In the genomic region with DNA sequence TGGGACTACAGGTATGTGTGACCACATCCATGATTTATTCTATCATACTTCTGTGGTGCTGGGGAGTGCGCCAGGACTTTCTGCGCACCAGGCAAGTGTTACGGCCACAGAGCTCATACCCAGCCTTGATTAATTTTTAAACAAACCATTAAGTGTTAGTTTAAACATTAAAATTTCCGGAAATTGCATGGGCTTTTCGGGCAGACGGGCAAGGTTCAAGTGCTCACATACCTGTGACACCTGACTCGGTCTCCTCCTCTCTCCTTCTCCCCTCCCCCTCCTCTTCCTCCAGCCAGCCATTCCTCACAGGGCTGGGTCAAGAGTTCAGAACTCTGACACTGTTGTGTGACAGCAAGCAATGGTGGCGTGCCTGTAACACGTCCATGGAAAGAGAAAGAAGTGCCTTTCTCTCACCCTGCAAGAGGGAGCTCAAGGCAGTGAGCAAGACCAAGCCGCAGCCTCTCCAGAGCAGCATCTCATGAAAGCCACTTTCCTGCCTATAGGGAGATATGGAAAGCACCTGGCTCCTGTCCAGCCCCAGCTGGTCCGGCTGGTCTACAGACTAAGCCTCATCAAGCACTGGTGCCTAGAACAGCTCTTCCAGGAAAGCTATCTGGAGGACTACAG, we compare ENCODE assay signal across 9 mouse cellular contexts. TPM values are rescaled to one million over a fixed set of nuclear protein-coding genes. Genes with fewer than 3 reads are reported as not detected.
DNase-seq lines count a peak whose midpoint lies in the region; ATAC-seq and TF ChIP-seq lines count a peak whose summit lies in the region.
"Had no signal": no experiment of that assay in that cellular context is flagged by ENCODE, and none has a peak within 500 bp of the region (broad histone marks: within the 10 kb centered on the region; RNA-seq: fewer than 3 reads in every experiment).

No protein-coding gene starts in this region.

- peaks cover 4% of the 10 kb centered on the region; the same call in 1 of the 2 replicates for H3K9me3 ChIP-seq in liver, embryonic 12.5 days (replicated peaks)
- H3K9me3 ChIP-seq in stomach, embryonic 15.5 days, result no peaks in the 10 kb centered on the region
- H3K9me3 ChIP-seq in midbrain, embryonic 15.5 days, result no peaks in the 10 kb centered on the region

- 21% methylated on average over 11 of the region's 11 CpGs for WGBS in liver, adult 2 months
- 64% methylated on average over 11 of the region's 11 CpGs for WGBS in liver, embryonic 12.5 days (ENCODE audit: insufficient replicate concordance)
- 30% methylated on average over 11 of the region's 11 CpGs for WGBS in stomach, embryonic 15.5 days
- WGBS in midbrain, embryonic 15.5 days, result 81% methylated on average over 10 of the region's 11 CpGs

- H3K9ac ChIP-seq in liver, adult 2 months (ENCODE audit: low read depth, low read length), result peak overlapping the region; percentile 29
- H3K9ac ChIP-seq in liver, embryonic 12.5 days, result no peak overlapping the region
- H3K9ac ChIP-seq in stomach, embryonic 15.5 days, result no peak overlapping the region
- no peak overlapping the region for H3K9ac ChIP-seq in midbrain, embryonic 15.5 days

- TF ChIP-seq POLR2A in liver, adult 2 months (IDR thresholded peaks at IDR 0.05; ENCODE audit: extremely low read depth, insufficient read depth, low read length), result no peak

- H3K27ac ChIP-seq in liver, adult 2 months (replicated peaks; ENCODE audit: insufficient read depth, low read depth, low read length), result no peak overlapping the region; the same call in 1 of the 2 replicates
- no peak overlapping the region for H3K27ac ChIP-seq in liver, embryonic 12.5 days
- H3K27ac ChIP-seq in stomach, embryonic 15.5 days, result peak overlapping the region; percentile 71
- H3K27ac ChIP-seq in midbrain, embryonic 15.5 days, result no peak overlapping the region

- TF ChIP-seq CTCF in liver, adult 2 months (IDR thresholded peaks at IDR 0.05; ENCODE audit: low read depth, low read length), result no peak

- no peak overlapping the region for H3K4me2 ChIP-seq in liver, embryonic 12.5 days
- peak overlapping the region; percentile 33 for H3K4me2 ChIP-seq in stomach, embryonic 15.5 days
- H3K4me2 ChIP-seq in midbrain, embryonic 15.5 days, result no peak overlapping the region

- no peaks in the 10 kb centered on the region for H3K79me2 ChIP-seq in liver, adult 2 months (ENCODE audit: control insufficient read depth, insufficient read depth, low read length)

- peak; percentile 39 to 64 for DNase-seq in cerebellum, postnatal 14 days
- no peak for DNase-seq in cerebellum, adult 9-10 months
- peak; percentile 86 for DNase-seq in liver, adult 2 months (ENCODE audit: extremely low read depth, low read depth, low spot score)
- peak; percentile 77 for DNase-seq in left cerebral cortex, postnatal 4 days
- no peak for DNase-seq in layer of hippocampus, postnatal 14 days (ENCODE audit: low spot score in 2 of 2)
- DNase-seq: adrenal gland, postnatal 36 days had no signal

- H3K4me1 ChIP-seq in liver, adult 2 months (ENCODE audit: control insufficient read depth, insufficient read depth, low read length), result peaks cover 8% of the 10 kb centered on the region
- no peaks in the 10 kb centered on the region for H3K4me1 ChIP-seq in liver, embryonic 12.5 days
- peaks cover 15% of the 10 kb centered on the region for H3K4me1 ChIP-seq in stomach, embryonic 15.5 days
- no peaks in the 10 kb centered on the region for H3K4me1 ChIP-seq in midbrain, embryonic 15.5 days

- H3K4me3 ChIP-seq in liver, adult 2 months (ENCODE audit: insufficient read depth, low read depth, low read length), result no peak overlapping the region
- H3K4me3 ChIP-seq in liver, embryonic 12.5 days, result no peak overlapping the region
- H3K4me3 ChIP-seq in stomach, embryonic 15.5 days (replicated peaks), result no peak overlapping the region
- H3K4me3 ChIP-seq in midbrain, embryonic 15.5 days, result no peak overlapping the region

- no peak for ATAC-seq in liver, embryonic 12.5 days
- ATAC-seq in stomach, embryonic 15.5 days (ENCODE audit: insufficient read depth, low FRiP score, low read depth), result peak; percentile 73
- no peak for ATAC-seq in midbrain, embryonic 15.5 days (replicated peaks)

- no peaks in the 10 kb centered on the region for H3K36me3 ChIP-seq in liver, adult 2 months (ENCODE audit: control insufficient read depth, insufficient read depth, low read length)
- H3K36me3 ChIP-seq in liver, embryonic 12.5 days, result no peaks in the 10 kb centered on the region
- no peaks in the 10 kb centered on the region for H3K36me3 ChIP-seq in stomach, embryonic 15.5 days
- no peaks in the 10 kb centered on the region for H3K36me3 ChIP-seq in midbrain, embryonic 15.5 days (replicated peaks)

- no peaks in the 10 kb centered on the region for H3K27me3 ChIP-seq in liver, adult 2 months (ENCODE audit: control insufficient read depth, insufficient read depth, low read length)
- peaks cover 34% of the 10 kb centered on the region for H3K27me3 ChIP-seq in liver, embryonic 12.5 days (replicated peaks)
- no peaks in the 10 kb centered on the region for H3K27me3 ChIP-seq in stomach, embryonic 15.5 days (replicated peaks)
- H3K27me3 ChIP-seq in midbrain, embryonic 15.5 days (replicated peaks), result no peaks in the 10 kb centered on the region

- intact Hi-C loops in left cerebral cortex, postnatal 4 days (cut with DNase I), result no loop called here

RNA-seq across cellular contexts. Expression of a gene that starts 13.0 kb away (rescaled TPM):
- 2.4 and 4.8 TPM in 2 replicates for total RNA-seq in liver, adult 2 months (2014; rRNA removed)
- polyA plus RNA-seq in liver, adult 2 months (2012; rRNA removed), result 5.6 and 7.3 TPM in 2 replicates
- polyA plus RNA-seq in liver, embryonic 12.5 days (2016; fragmentation: Nextera tagmentation; extraction: Ambion mirVana), result not detected in 2 replicates
- total RNA-seq in left cerebral cortex, postnatal 4 days (2021), result 10 to 100 TPM; 13.8 to 14.2 TPM
- 3.2 and 3.4 TPM in 2 replicates for polyA plus RNA-seq in stomach, embryonic 15.5 days (2015; fragmentation: Nextera tagmentation; extraction: Ambion mirVana)
- polyA plus RNA-seq in midbrain, embryonic 15.5 days (2015; fragmentation: Nextera tagmentation; extraction: Ambion mirVana), result 6.9 and 8.2 TPM in 2 replicates
- 10 to 100 TPM; 65.2 to 75.8 TPM for total RNA-seq in layer of hippocampus, postnatal 14 days (2021)

RNA-seq across cellular contexts. Expression of a gene that starts 53.7 kb away (rescaled TPM):
- total RNA-seq in liver, adult 2 months (2014; rRNA removed), result 73.9 and 75.4 TPM in 2 replicates
- 27.8 and 29.4 TPM in 2 replicates for polyA plus RNA-seq in liver, adult 2 months (2012; rRNA removed)
- 43.1 and 45.1 TPM in 2 replicates for polyA plus RNA-seq in liver, embryonic 12.5 days (2016; fragmentation: Nextera tagmentation; extraction: Ambion mirVana)
- total RNA-seq in left cerebral cortex, postnatal 4 days (2021), result 10 to 100 TPM; 46.8 to 47.7 TPM
- 65.0 and 73.1 TPM in 2 replicates for polyA plus RNA-seq in stomach, embryonic 15.5 days (2015; fragmentation: Nextera tagmentation; extraction: Ambion mirVana)
- 74.9 and 77.1 TPM in 2 replicates for polyA plus RNA-seq in midbrain, embryonic 15.5 days (2015; fragmentation: Nextera tagmentation; extraction: Ambion mirVana)
- total RNA-seq in layer of hippocampus, postnatal 14 days (2021), result 10 to 100 TPM; 60.8 to 65.7 TPM

RNA-seq across cellular contexts. Expression of a gene that starts 53.9 kb away (rescaled TPM):
- 20.6 and 23.8 TPM in 2 replicates for total RNA-seq in liver, adult 2 months (2014; rRNA removed)
- polyA plus RNA-seq in liver, adult 2 months (2012; rRNA removed), result 10.8 and 12.1 TPM in 2 replicates
- 127 TPM in 2 replicates for polyA plus RNA-seq in liver, embryonic 12.5 days (2016; fragmentation: Nextera tagmentation; extraction: Ambion mirVana)
- total RNA-seq in left cerebral cortex, postnatal 4 days (2021), result 10 to 100 TPM; 82.3 to 83.9 TPM
- polyA plus RNA-seq in stomach, embryonic 15.5 days (2015; fragmentation: Nextera tagmentation; extraction: Ambion mirVana), result 122 and 127 TPM in 2 replicates
- 99.3 and 101 TPM in 2 replicates for polyA plus RNA-seq in midbrain, embryonic 15.5 days (2015; fragmentation: Nextera tagmentation; extraction: Ambion mirVana)
- 10 to 100 TPM; 59.2 to 61.3 TPM for total RNA-seq in layer of hippocampus, postnatal 14 days (2021)

Comparison
In these comparisons a context has a peak if more than half of its experiments do, and no peak if none do; other contexts are left out.
1. DNase-seq: peak in cerebellum, postnatal 14 days (2 of 2), liver, adult 2 months (single experiment) and left cerebral cortex, postnatal 4 days (single experiment); none in cerebellum, adult 9-10 months (single experiment) and layer of hippocampus, postnatal 14 days (0 of 2).